ENCODE assay signal across 17 mouse cellular contexts in genomic region chr10:21974801-21975200, GRCm38 (mm10).
"Had no signal": no experiment of that assay in that cellular context is flagged by ENCODE, and none has a peak within 500 bp of the region (broad histone marks: within the 10 kb centered on the region; RNA-seq: fewer than 3 reads in every experiment).

No protein-coding gene starts in this region.

- H3K4me1 ChIP-seq: midbrain, embryonic 12.5 days; midbrain, embryonic 15.5 days; neural tube, embryonic 12.5 days; neural tube, embryonic 15.5 days had no signal

- H3K4me3 ChIP-seq: layer of hippocampus, adult 2 months; limb, embryonic 15.5 days; midbrain, embryonic 12.5 days; midbrain, embryonic 15.5 days; neural tube, embryonic 12.5 days; neural tube, embryonic 15.5 days had no signal

- DNase-seq: kidney, adult 9 months; kidney, postnatal 25 days; layer of hippocampus, adult 9-11 months; liver, postnatal 0 days; lung, embryonic 14.5 days; right cerebral cortex, adult 18-20 months; right cerebral cortex, postnatal 14 days; right cerebral cortex, postnatal 4 days had no signal

- H3K27me3 ChIP-seq: limb, embryonic 15.5 days; midbrain, embryonic 12.5 days; midbrain, embryonic 15.5 days; neural tube, embryonic 12.5 days; neural tube, embryonic 15.5 days had no signal

- H3K27ac ChIP-seq: layer of hippocampus, adult 2 months; limb, embryonic 15.5 days; liver, embryonic 14.5 days; macrophage; midbrain, embryonic 12.5 days; midbrain, embryonic 15.5 days; neural tube, embryonic 12.5 days; neural tube, embryonic 15.5 days had no signal

- ATAC-seq: liver, postnatal 0 days; midbrain, embryonic 15.5 days had no signal

- H3K9me3 ChIP-seq: limb, embryonic 15.5 days; midbrain, embryonic 12.5 days; midbrain, embryonic 15.5 days; neural tube, embryonic 12.5 days; neural tube, embryonic 15.5 days had no signal

- H3K36me3 ChIP-seq: limb, embryonic 15.5 days; midbrain, embryonic 12.5 days; midbrain, embryonic 15.5 days; neural tube, embryonic 12.5 days; neural tube, embryonic 15.5 days had no signal

- H3K9ac ChIP-seq: limb, embryonic 15.5 days; liver, embryonic 14.5 days; liver, postnatal 0 days; lung, embryonic 14.5 days; midbrain, embryonic 12.5 days; midbrain, embryonic 15.5 days; neural tube, embryonic 12.5 days; neural tube, embryonic 15.5 days had no signal

- H3K4me2 ChIP-seq: limb, embryonic 15.5 days; liver, embryonic 11.5 days; lung, embryonic 14.5 days; midbrain, embryonic 12.5 days; midbrain, embryonic 15.5 days; neural tube, embryonic 12.5 days; neural tube, embryonic 15.5 days had no signal
